Mouse (Mus musculus) stomach, postnatal 0 days (tissue): Measurements from ENCODE around the gene Itga4.

Source experiments
- CTCF ChIP-seq: IDR thresholded peaks from 2 replicates; pipeline ENCODE4 v1.5.1; 2016; ENCODE audit warnings: antibody characterized with exemption, low read depth, mild to moderate bottlenecking, moderate library complexity
- EP300 ChIP-seq: optimal IDR thresholded peaks from 2 replicates; pipeline ENCODE3; 2016; ENCODE audit warnings: antibody characterized with exemption

GRCm38 (mm10) chr2:79312499-79312898 is 57.3 kb downstream of the Itga4 start:
- TF ChIP-seq CTCF (no peak), EP300 (no peak)
